Mouse (Mus musculus) heart, adult 9 months (tissue): Measurements from ENCODE around the gene Odf3l1.
A peak's percentile ranks its signal among the peaks of the same experiment; 100 is the strongest.

Source experiments
- DNase-seq, 2 experiments: peaks; one replicate each; pipeline ENCODE4 v3.0.0; 2022; ENCODE audit warnings: low spot score in 2 of 2

Odf3l1 gene

GRCm38 (mm10) chr9:56881539-56882082 lies 17.1 kb upstream of the Odf3l1 start:
- DNase-seq, result no peak

DNA sequence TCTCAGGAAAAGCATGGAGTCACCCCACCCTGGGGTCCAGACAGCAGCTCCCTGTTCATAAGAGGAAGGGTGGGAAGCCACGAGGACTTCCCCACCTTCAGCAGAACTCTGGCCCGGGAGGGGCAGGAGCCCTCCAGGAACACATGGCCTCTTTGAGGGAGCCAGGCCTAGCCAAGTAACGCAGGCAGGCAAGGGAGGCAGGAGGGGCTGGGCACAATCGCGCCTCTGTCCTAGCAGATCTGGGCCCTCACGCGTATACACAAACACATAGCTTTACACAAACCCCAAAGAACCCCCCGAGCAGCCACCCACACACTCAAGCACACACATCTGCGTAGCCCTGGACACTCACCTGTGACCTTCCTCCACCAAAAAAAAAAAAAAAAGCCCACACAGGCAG lies 16.3 kb upstream of the Odf3l1 start:
- no peak for DNase-seq

GRCm38 (mm10) chr9:56877284-56877683 lies 12.8 kb upstream of the Odf3l1 start:
- no peak for DNase-seq

DNA sequence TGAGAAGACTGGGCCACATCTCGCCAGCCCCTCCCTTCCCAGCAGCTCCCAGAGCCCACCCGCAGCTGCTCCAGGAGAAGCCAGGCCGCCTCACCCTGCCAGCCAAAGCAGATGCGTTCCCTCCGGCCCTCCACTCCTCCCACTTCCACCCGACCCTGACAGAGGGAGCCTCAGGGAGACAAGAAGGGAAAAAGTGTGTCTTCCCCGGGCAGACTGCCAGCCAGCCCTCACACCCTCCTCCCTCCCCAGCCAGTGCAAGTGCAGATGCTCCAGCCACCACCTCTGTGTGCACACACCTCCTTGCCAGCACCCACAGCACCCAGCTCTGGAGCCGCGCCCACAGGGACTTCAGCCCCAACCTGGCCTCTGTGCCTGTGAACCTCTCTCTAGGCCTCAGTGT lies 12.3 kb upstream of the Odf3l1 start:
- no peak for DNase-seq

DNA sequence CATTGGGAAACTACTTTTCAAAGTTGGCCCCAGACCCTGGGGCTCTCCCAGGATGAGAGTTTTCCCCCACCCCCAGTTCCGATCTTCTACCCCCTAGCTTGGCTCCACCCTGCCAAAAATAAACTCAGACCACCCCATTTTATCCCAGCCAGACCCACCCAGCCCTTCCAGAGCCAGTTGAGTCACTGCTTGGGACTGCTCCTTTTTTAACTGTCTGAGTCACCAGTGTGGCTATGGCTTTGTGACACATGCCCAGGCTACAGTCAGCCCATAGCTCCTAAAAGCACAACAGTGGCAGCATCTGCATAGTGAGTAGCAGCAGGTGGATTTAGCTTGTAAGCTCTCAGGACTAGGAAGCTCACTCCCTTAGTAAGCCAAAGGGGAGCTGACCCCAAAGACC lies 8.6 kb upstream of the Odf3l1 start:
- DNase-seq, result no peak

- no peak for DNase-seq
These were observed 7.8 kb upstream of the Odf3l1 start for GRCm38 (mm10) chr9:56872105-56872903.

DNA sequence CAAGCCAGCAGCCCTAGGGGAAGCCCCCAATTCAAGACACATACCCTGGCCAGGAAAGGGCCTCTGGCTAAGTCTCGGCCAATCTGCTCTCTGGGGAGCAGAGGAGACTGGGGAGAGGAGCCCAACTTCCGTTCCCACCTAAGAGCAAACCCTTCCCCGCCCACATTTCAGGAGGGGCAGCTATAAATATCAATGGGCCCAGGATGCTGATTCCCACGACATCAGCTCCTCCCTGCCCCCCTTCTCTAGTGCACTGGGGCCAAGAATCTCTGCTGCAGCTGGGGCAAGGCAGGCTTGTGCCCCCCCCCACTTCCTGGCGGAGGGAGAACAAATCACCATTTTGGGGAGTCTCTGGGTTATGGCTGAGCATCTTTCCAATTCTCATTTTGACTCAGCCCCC lies 6.7 kb upstream of the Odf3l1 start:
- DNase-seq, result peak; percentile 77 to 79

DNA sequence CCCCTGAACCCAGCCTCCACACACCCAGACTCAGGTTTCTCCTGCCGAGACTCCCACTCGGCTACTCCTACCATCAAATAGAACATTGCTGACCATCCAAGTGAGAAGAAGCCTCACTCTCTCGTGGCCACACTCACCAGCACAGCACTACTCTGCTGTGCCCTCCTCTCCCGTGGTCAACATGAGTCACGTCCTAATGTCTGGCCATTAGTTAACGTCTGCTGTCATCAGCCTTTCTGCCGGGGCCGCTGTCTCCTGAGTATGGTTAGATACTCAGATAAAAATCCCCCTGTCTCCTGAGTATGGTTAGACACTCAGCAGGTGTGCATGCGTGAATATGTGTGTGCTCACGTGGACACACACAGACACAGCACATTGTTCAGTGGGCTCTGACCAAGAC lies 6.3 kb upstream of the Odf3l1 start:
- DNase-seq, result no peak

DNA sequence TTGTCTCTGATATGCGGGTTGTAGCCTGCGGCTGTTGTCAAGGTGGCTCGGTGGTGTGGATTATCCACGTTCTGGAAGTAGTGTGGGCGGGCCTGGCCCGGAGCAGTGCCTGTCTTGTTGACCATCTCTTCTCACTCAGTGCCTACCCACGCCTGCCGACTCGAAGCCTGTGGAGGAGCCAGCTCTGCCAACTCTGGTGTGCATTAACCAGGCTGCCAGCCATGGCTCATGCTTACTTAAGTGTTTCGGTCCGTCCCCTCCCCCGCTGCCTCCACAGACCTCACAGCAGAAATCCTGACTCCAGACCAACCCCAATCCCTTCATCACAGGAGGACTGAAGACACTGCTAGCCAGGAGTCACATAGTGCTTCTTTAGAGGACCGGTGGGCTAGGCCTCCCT lies 5.1 kb upstream of the Odf3l1 start:
- DNase-seq, result no peak

GRCm38 (mm10) chr9:56868292-56868691 lies 3.8 kb upstream of the Odf3l1 start:
- no peak for DNase-seq

- DNase-seq, result no peak
These were observed 2.0 kb upstream of the Odf3l1 start for GRCm38 (mm10) chr9:56866430-56866829.

DNA sequence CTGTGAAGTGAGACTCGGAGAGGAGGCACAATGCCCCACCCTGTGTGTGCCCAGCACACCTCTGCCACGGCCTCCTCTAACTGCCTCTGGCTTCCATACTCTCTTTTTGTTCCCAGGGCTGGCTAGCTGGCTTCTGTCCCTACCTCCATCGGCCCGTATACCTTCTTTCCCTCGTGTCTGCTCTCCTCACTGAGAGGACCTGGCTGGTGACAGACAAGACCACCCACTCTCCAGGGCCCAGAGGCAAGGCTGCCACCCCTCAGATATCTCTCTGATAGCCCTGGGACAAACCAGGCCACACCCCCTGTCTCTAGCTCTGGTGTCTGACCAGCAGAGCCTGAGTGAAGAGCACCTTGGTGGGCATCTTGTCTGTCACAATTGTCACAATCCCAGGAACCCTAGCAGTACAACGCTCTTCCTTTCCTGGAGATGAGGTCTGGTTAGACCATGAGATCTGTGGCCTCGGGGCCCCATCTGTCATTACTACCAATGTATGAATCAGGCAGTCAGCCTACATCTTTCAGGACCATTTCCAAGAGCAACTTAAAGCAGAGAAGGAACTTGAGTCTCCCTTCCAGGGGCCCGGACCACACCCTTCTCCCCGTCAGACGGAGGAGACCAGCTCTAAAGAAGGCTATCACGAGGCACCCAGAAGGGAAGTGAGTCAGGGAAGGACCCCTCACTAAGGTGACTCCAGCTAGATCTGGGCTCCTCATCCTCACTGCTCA lies 1.4 kb upstream of the Odf3l1 start:
- DNase-seq, result no peak

- peak; percentile 66 to 73 for DNase-seq
These were observed 353 bp upstream of the Odf3l1 start, which contains the start of gene Cspg4 for GRCm38 (mm10) chr9:56864832-56865231. Gene Cspg4 (plus strand): TSS chr9:56865033.

DNA sequence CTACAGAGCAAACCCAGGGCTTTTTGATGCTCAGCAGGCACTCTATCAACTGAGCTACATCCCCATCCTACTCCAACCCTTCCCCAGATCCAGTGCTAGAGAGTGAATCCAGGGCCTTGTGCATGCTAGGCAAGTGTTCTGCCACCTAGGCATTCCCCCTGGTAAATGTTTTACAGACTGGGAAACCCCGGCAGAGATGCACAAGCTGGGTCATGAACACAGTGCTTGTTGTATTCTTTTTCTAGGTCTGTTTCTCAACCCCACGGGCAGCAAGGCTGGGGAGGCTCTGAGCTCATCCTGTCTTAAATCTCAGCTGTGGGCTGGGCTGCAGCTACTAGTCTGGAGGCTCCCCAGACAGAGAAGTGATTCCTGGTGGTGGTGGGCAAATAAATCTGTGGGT lies 1.6 kb downstream of the Odf3l1 start:
- DNase-seq, result no peak

DNA sequence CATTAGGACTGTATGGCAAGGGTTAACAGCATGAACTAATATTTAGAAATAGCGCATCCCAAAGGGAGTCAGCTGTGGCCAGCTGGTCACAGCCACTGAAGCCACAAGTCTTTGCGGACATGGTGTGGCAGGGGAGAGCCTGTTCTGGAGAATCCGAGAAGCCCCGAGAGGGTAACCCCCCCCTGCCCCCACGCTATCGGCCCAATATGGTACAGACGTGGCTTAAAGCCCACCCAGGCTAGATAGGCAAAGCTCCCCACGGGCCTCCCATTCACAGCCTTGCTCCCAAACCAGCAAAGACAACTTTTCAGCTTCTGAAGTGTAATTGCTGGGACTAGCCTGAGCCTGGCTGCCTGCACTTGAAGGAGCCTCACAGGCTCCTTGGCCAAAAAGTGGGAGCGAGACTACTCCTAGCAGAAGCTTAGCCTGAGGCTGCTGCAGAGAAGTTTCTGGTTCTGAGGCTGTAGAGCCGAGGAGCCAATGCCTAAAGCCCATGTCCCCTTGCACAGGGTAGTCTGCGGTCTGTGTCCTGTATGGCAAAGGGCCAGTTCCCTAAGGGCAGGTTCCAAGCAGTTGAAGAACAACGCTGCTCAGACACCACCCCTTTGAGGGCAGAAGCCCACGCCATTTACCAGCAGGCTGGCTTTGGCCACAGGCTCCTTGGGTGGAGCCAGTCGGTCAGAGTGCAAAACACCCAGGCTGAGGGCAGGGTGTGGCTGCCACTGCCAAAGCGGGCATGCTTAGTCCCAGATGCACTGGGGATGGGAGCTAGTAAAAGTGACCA lies 3.8 kb downstream of the Odf3l1 start:
- peak; percentile 56 to 64 for DNase-seq

- no peak for DNase-seq
These were observed 4.4 kb downstream of the Odf3l1 start for GRCm38 (mm10) chr9:56860035-56860434.

- DNase-seq, result no peak
These were observed 7.0 kb downstream of the Odf3l1 start for GRCm38 (mm10) chr9:56857463-56857862.

- peak in 1 of 2 experiments; percentile 56 for DNase-seq
These were observed 12.7 kb downstream of the Odf3l1 start for GRCm38 (mm10) chr9:56851778-56852177.

DNA sequence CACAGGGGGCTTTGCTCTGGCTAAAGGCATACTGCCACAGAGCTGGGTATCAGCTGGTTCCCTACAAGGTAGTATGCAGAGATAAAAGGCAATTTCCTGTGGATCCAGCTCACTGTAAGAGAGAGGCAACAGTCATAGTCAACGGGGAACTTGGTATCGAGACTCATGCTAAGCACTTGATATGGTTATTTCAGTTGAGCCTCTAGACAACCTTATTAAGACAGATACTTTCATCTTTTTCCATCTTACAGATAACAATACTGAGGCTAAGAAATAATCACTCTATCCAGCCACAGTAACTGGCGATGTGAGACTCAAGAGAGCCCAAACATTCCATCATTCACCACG lies 13.6 kb downstream of the Odf3l1 start:
- DNase-seq, result no peak

- no peak for DNase-seq
These were observed 14.2 kb downstream of the Odf3l1 start for GRCm38 (mm10) chr9:56850128-56850904.

DNA sequence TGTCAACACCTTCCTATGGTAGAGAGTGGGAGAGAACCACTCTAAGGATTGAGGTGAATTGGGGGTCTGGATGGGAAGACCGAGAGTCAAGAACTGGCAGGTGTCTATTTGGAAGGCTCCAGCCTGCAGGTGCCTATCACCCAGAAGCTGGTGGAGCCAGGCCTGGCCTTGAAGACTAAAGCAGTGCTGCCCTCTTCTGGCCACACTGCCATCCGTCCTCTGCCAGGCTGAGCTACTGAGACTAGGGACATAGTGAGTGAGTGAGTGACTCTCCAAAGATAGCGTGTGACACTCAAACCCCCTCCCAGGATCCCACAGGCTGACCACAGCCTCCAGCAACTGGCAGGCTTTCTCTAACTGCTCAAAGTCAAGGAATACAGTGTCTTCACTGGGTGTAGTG lies 17.0 kb downstream of the Odf3l1 start:
- no peak for DNase-seq
